Mouse (Mus musculus): ENCODE data around the gene Gm20896. TPM values are rescaled to one million over a fixed set of nuclear protein-coding genes. Genes with fewer than 3 reads are reported as not detected.

The Gm20896 gene
- 3.5 TPM for polyA plus RNA-seq (2014; fragmentation: Illumina TruSeq; extraction: RNeasy Lipid Tissue Mini Kit (QIAGEN cat#74804); ENCODE audit: low read depth, low replicate concordance)

DNA sequence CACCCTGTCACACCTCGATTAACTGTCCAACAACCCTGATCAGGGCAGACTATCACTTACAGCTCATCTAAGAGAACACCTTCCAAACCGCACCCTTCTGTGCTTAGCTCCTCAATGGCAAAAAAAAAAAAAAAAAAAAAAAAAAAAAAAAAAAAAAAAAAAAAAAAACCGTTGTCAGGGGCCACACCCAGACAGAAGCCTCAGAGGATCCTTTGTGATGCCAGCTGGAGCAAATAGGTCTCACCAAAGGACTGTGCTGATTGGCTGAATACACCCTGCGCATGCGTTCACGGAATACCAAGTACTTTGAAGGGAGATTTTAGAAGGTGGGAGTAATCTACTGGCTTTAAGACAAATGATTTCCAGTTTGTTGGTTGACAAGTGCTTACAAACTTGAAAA is at the start of gene Gm20896:
Gene Gm20896, minus strand, starts transcription at position 101 of the 400 bp plus-strand sequence.

All from testis, adult 10 weeks (tissue).